Mouse (Mus musculus) limb, embryonic 11.5 days (tissue): ENCODE data around the gene Mrpl27. TPM values are rescaled to one million over a fixed set of nuclear protein-coding genes. Genes with fewer than 3 reads are reported as not detected.

Experiments used
- ATAC-seq: fragments of 200-750 bp; cut with Nextera tagmentation; 2 replicates; pipeline ENCODE4 v1.8.0; 2017; ENCODE audit warnings: low read depth; ENCODE audit not compliant: insufficient number of reproducible peaks, low FRiP score, low TSS enrichment
- DNase-seq: peaks from one replicate; pipeline ENCODE4 v3.0.0-alpha.2; 2015; ENCODE audit warnings: low spot score
- H3K27ac ChIP-seq: fragments of 300-500 bp; sonication (generic); replicated peaks from 2 replicates; pipeline ENCODE4 v1.5.1; 2014; ENCODE audit warnings: low read depth, mild to moderate bottlenecking, low read length
- H3K27me3 ChIP-seq: fragments of 300-500 bp; sonication (generic); 2 replicates; pipeline ENCODE4 v1.6.1; 2014; ENCODE audit warnings: mild to moderate bottlenecking, low read length, mixed read lengths; ENCODE audit not compliant: control insufficient read depth, insufficient read depth
- H3K36me3 ChIP-seq: fragments of 300-500 bp; sonication (generic); 2 replicates; pipeline ENCODE4 v1.6.1; 2014; ENCODE audit warnings: mild to moderate bottlenecking, low read length, moderate library complexity, mixed read lengths; ENCODE audit not compliant: control insufficient read depth, insufficient read depth
- H3K4me1 ChIP-seq: fragments of 300-500 bp; sonication (generic); 2 replicates; pipeline ENCODE4 v1.6.1; 2014; ENCODE audit warnings: low read length, mixed read lengths; ENCODE audit not compliant: control insufficient read depth, insufficient read depth
- H3K4me2 ChIP-seq: fragments of 300-500 bp; sonication (generic); 2 replicates; pipeline ENCODE4 v1.6.1; 2014; ENCODE audit warnings: low read depth, mild to moderate bottlenecking, moderate library complexity; ENCODE audit not compliant: severe bottlenecking
- H3K4me3 ChIP-seq: fragments of 300-500 bp; sonication (generic); 2 replicates; pipeline ENCODE4 v1.5.1; 2014; ENCODE audit warnings: low read depth, low read length
- H3K9ac ChIP-seq: fragments of 300-500 bp; sonication (generic); 2 replicates; pipeline ENCODE4 v1.6.1; 2014; ENCODE audit warnings: mild to moderate bottlenecking, low read length
- H3K9me3 ChIP-seq: fragments of 300-500 bp; sonication (generic); 2 replicates; pipeline ENCODE4 v1.6.1; 2016; ENCODE audit warnings: low read length; ENCODE audit not compliant: control insufficient read depth
- WGBS: fragments of 180-500 bp; shearing (Covaris S2); extraction: QIAGEN DNeasy Blood & Tissue Kit; methylation state at CpG from one replicate; pipeline ENCODE4 v1.1.7; 2014; 5-methylcytosine and 5-hydroxymethylcytosine counted together
- polyA plus RNA-seq: library from polyadenylated mRNA; unstranded; fragments of >200 nt; fragmentation: Nextera tagmentation; extraction: Ambion mirVana; gene quantifications from 2 replicates; pipeline ENCODE4 v1.2.1, GENCODE M21; 2014

Mrpl27 gene
- polyA plus RNA-seq, 1 experiment from 2014 or later, result 133 TPM

- Histone ChIP-seq H3K9ac (no peak overlapping the region), H3K27ac (no peak overlapping the region), H3K4me2 (no peak overlapping the region), H3K9me3 (no peaks in the 10 kb centered on the region), H3K4me3 (no peak overlapping the region), H3K4me1 (peaks cover 4% of the 10 kb centered on the region; the same call in 1 of the 2 replicates), H3K36me3 (no peaks in the 10 kb centered on the region), H3K27me3 (no peaks in the 10 kb centered on the region)
- no peak for DNase-seq
- WGBS, result 42% methylated on average over 13 of the region's 13 CpGs
- ATAC-seq, result no peak
These were observed 44.3 kb downstream of the Mrpl27 start for GRCm38 (mm10) chr11:94697703-94698464.

- ATAC-seq, result no peak
- no peaks in the 10 kb centered on the region for H3K27me3 ChIP-seq
- 94% methylated on average over 3 of the region's 3 CpGs for WGBS
- no peaks in the 10 kb centered on the region for H3K9me3 ChIP-seq
- H3K4me2 ChIP-seq, result no peak overlapping the region
- no peaks in the 10 kb centered on the region for H3K36me3 ChIP-seq
- no peak for DNase-seq
- H3K4me3 ChIP-seq, result no peak overlapping the region
- no peak overlapping the region for H3K9ac ChIP-seq
- H3K27ac ChIP-seq, result no peak overlapping the region
- H3K4me1 ChIP-seq, result peaks cover 4% of the 10 kb centered on the region; the same call in 1 of the 2 replicates
These were observed 45.8 kb downstream of the Mrpl27 start for GRCm38 (mm10) chr11:94699399-94699798.

- Histone ChIP-seq H3K4me1 (peaks cover 4% of the 10 kb centered on the region; the same call in 1 of the 2 replicates), H3K36me3 (no peaks in the 10 kb centered on the region), H3K4me2 (peak overlapping the region; percentile 13; the same call in 1 of the 2 replicates), H3K9ac (peak overlapping the region; percentile 8; the same call in 1 of the 2 replicates), H3K27ac (no peak overlapping the region), H3K4me3 (no peak overlapping the region), H3K27me3 (no peaks in the 10 kb centered on the region), H3K9me3 (no peaks in the 10 kb centered on the region)
- DNase-seq, result no peak
- 58% methylated on average over 27 of the region's 27 CpGs for WGBS
- ATAC-seq, result peak; percentile 51; the same call in 1 of the 2 replicates
These were observed 48.0 kb downstream of the Mrpl27 start for GRCm38 (mm10) chr11:94701401-94702215.

- DNase-seq (no peak), ATAC-seq (no peak)
- Histone ChIP-seq H3K27ac (no peak overlapping the region), H3K4me1 (peaks cover 4% of the 10 kb centered on the region; the same call in 1 of the 2 replicates), H3K9ac (no peak overlapping the region), H3K36me3 (no peaks in the 10 kb centered on the region), H3K27me3 (no peaks in the 10 kb centered on the region), H3K4me3 (no peak overlapping the region), H3K4me2 (no peak overlapping the region), H3K9me3 (no peaks in the 10 kb centered on the region)
- WGBS, result 57% methylated on average over 3 of the region's 3 CpGs
These were observed 48.6 kb downstream of the Mrpl27 start for GRCm38 (mm10) chr11:94702216-94702610.

- peaks cover 4% of the 10 kb centered on the region; the same call in 1 of the 2 replicates for H3K4me1 ChIP-seq
- H3K4me3 ChIP-seq, result no peak overlapping the region
- no peak overlapping the region for H3K27ac ChIP-seq
- no peaks in the 10 kb centered on the region for H3K9me3 ChIP-seq
- no peaks in the 10 kb centered on the region for H3K27me3 ChIP-seq
- H3K4me2 ChIP-seq, result no peak overlapping the region
- H3K36me3 ChIP-seq, result no peaks in the 10 kb centered on the region
- H3K9ac ChIP-seq, result no peak overlapping the region
- DNase-seq, result no peak
- 50% methylated on average over 7 of the region's 7 CpGs for WGBS
- no peak for ATAC-seq
These were observed 50.5 kb downstream of the Mrpl27 start for GRCm38 (mm10) chr11:94704020-94704419.

- Histone ChIP-seq H3K4me1 (peaks cover 4% of the 10 kb centered on the region; the same call in 1 of the 2 replicates), H3K4me2 (no peak within 1 kb of the TSS), H3K27ac (no peak within 1 kb of the TSS), H3K9me3 (no peaks in the 10 kb centered on the region), H3K9ac (no peak within 1 kb of the TSS), H3K27me3 (no peaks in the 10 kb centered on the region), H3K4me3 (no peak within 1 kb of the TSS), H3K36me3 (no peaks in the 10 kb centered on the region)
- 89% methylated on average over 5 of the region's 5 CpGs for WGBS
- no peak for DNase-seq
- ATAC-seq, result no peak
These were observed 50.9 kb downstream of the Mrpl27 start, which contains the start of gene Gm11541 for GRCm38 (mm10) chr11:94704472-94704871. Gene Gm11541 (minus strand): TSS chr11:94704499.

Other genes starting within 250 kb of the Mrpl27 start
- gene Cacna1g, start 179.6 kb upstream of the Mrpl27 start, polyA plus RNA-seq, result 21.0 and 24.3 TPM in 2 replicates
- gene Spata20, start 167.6 kb upstream of the Mrpl27 start, polyA plus RNA-seq, result not detected in 2 replicates
- gene Epn3, start 153.8 kb upstream of the Mrpl27 start, polyA plus RNA-seq, result 2.8 and 3.1 TPM in 2 replicates
- gene Mycbpap, start 132.0 kb upstream of the Mrpl27 start, polyA plus RNA-seq, result 4.2 and 4.9 TPM in 2 replicates
- 3.1 and 4.1 TPM in 2 replicates for gene Rsad1, start 104.5 kb upstream of the Mrpl27 start, polyA plus RNA-seq
- 0.53 and 0.55 TPM in 2 replicates for gene Chad, start 88.7 kb upstream of the Mrpl27 start, polyA plus RNA-seq
- gene Acsf2, start 51.9 kb upstream of the Mrpl27 start, polyA plus RNA-seq, result 8.6 and 10.6 TPM in 2 replicates
- 191 and 206 TPM in 2 replicates for gene Lrrc59, start 24.0 kb upstream of the Mrpl27 start, polyA plus RNA-seq
- gene Eme1, start 197 bp downstream of the Mrpl27 start, polyA plus RNA-seq, result 52.6 and 55.9 TPM in 2 replicates
- gene Xylt2, start 23.7 kb downstream of the Mrpl27 start, polyA plus RNA-seq, result 16.2 and 16.7 TPM in 2 replicates
- gene Gm11541, start 50.7 kb downstream of the Mrpl27 start, polyA plus RNA-seq, result 0.25 TPM in 1 of 2 replicates, not detected in the other
- gene Cdc34b, start 88.0 kb downstream of the Mrpl27 start, polyA plus RNA-seq, result not detected in 2 replicates
- not detected in 2 replicates for gene Tmem92, start 128.9 kb downstream of the Mrpl27 start, polyA plus RNA-seq